Mouse (Mus musculus) kidney, adult 18-20 months (tissue): Measurements from ENCODE around the gene Mast4.

Experiments
- DNase-seq: peaks from one replicate; pipeline ENCODE4 v3.0.0; 2021

Gene Mast4

DNA sequence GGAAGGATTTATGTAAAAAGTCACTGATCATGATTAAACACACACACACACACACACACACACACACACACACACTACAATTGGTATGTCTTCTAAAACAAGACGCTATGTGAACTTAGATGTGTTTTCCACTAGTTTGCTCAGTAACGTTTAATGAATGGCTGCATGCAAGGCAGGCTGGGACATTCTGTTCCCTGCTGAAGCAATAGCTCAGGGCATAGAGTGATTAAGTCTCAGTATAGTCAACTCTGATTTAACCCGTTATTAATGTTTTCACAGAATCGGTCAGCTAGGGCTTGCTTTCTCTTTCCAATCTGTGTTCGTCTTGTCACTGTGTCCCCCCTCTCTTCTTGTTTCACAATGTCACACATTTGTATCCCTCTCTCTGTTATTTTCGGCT is 558.8 kb downstream of the Mast4 start:
- peak; percentile 18 for DNase-seq

GRCm38 (mm10) chr13:102774786-102775201 is 559.5 kb downstream of the Mast4 start:
- no peak for DNase-seq

DNA sequence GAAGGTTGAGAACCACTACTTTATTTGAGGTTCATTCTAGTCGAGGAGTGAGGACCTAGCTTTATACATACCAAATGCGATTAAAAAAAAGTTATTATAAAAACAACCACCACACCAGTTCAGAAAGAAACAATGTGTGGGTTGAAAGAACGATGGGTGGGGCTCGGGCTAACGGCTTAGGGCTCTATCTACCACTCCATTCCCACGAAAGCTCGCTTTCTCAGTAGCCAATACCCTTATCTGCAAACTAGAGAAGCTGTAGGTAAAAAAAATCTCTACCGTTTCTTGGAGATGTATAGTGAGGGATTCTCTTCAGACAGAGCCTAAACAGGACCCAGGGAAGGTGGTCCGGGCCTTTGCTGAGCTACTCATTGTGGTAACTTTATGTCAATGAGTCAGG is 561.1 kb downstream of the Mast4 start:
- no peak for DNase-seq

GRCm38 (mm10) chr13:102770194-102770593 is 564.1 kb downstream of the Mast4 start:
- DNase-seq, result peak; percentile 30

GRCm38 (mm10) chr13:102768512-102768911 is 565.8 kb downstream of the Mast4 start:
- DNase-seq, result no peak

- DNase-seq, result no peak
Measured at GRCm38 (mm10) chr13:102767110-102767509, 567.2 kb downstream of the Mast4 start.

DNA sequence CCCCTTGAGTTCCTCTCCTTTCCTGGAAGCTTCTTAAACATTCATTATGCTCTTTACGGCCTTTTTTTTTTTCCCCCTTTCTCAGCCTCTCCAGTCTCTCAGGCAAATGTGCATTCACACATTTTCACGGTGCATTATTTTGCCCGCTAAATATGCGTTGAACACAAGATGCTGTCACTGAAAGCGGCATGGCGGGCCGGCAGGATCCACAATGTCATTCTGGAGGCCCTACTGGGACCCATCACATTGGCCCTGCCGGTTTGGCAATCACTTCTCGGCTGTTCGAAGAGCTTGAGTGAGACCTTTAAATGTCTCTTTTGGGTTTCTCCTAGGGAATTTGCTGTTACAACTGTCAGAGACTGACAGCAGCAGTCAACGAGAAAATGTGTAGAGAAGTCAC is 569.1 kb downstream of the Mast4 start:
- no peak for DNase-seq

DNA sequence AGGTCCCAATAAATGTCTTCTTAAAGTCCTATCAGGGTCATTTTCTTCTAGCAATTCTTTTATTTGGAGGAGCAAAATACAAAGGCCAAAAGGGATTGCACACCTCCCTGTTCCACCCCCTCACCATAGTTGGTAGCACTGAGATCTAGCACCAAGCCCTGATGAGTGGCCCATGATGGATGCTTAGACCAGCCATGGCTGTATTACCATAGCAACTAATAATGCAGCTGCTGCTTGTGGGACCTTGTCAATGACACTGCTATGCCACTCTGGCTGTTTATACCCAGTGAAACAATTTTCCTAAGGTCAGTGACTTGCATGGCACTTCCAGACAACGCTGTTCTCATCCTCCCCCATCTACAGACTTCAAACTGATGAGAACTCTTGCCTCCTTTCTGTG is 570.1 kb downstream of the Mast4 start:
- DNase-seq, result no peak

DNA sequence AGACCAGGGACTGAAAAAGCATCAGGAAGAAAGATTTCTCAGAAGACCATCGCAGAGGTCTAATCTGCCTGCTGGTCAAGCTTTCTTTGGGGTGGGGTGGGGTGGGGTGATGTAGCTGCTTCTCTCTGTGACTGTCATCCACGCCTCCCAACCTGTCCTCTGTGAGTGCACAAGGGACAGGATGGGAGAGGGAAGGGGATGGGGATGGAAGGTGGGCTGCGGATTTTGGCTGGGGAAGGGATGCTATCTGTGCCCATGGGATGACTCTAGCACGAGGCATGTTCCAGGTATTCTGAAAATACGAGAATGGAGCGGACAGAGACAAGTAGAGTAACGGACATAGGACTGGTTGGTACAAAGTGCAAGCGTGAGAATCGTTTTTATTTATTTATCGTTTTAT is 572.1 kb downstream of the Mast4 start:
- DNase-seq, result no peak

- DNase-seq, result no peak
Measured at GRCm38 (mm10) chr13:102761410-102761809, 572.9 kb downstream of the Mast4 start.

DNA sequence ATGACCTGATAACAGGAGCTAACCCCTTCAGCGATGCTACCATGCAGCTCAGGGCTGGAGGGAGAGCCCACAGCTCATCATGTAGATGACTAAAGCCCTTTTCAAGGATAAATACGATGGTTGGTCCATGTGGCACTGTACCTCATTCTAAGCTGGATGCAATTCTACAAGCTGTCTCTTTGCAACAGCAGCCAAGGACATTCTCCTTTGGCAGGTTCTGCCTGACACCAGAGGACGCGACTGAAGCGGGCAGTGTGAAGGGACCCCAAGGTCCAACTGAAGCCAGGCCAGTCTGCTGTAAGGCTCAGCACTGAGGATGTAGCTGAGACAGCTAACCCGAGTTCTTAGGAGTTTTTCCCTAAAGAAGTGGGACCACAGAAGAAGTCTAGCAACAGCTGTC is 576.3 kb downstream of the Mast4 start:
- DNase-seq, result no peak

- DNase-seq, result no peak
Measured at GRCm38 (mm10) chr13:102756071-102756470, 578.2 kb downstream of the Mast4 start.

- no peak for DNase-seq
Measured at GRCm38 (mm10) chr13:102755124-102755523, 579.2 kb downstream of the Mast4 start.

GRCm38 (mm10) chr13:102753714-102754556 is 580.4 kb downstream of the Mast4 start:
- no peak for DNase-seq

DNA sequence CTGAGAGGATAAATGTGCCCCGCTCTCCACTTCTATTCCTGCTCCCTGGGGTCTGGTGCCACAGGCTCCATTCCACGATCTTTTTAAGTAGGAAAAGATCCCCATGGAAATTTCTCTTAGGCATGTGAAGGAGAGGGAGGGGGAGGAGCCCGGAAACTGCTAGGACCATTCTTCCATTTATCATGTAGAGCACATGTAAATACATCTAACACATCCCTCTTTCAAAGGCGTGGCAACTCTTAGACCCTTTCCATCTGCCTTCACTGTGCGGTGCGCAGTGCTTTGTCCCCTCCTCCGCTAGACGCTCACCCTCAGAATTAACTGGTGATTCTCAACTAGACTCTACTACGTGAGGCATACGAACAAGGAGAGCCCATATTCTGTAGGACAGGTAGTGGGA is 584.4 kb downstream of the Mast4 start:
- no peak for DNase-seq

DNA sequence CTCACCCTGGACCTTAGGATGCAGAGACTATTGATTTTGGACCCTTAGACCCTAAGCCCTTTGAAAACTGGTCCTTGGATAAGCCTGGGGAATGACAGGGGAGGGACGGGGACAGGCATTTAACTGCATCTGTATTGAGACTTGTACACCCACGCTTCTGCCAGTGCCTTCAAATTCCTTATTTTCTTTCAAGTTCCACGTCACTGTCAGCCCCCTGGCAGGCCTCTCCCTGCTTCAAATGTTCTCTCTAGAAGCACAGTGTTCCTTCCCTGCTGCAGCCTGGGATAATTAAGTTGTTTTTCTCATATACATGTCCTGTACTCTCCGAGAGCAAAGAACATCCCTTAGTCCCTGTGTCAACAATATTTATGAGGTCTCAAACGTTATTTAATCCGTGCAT is 585.1 kb downstream of the Mast4 start:
- DNase-seq, result no peak

DNA sequence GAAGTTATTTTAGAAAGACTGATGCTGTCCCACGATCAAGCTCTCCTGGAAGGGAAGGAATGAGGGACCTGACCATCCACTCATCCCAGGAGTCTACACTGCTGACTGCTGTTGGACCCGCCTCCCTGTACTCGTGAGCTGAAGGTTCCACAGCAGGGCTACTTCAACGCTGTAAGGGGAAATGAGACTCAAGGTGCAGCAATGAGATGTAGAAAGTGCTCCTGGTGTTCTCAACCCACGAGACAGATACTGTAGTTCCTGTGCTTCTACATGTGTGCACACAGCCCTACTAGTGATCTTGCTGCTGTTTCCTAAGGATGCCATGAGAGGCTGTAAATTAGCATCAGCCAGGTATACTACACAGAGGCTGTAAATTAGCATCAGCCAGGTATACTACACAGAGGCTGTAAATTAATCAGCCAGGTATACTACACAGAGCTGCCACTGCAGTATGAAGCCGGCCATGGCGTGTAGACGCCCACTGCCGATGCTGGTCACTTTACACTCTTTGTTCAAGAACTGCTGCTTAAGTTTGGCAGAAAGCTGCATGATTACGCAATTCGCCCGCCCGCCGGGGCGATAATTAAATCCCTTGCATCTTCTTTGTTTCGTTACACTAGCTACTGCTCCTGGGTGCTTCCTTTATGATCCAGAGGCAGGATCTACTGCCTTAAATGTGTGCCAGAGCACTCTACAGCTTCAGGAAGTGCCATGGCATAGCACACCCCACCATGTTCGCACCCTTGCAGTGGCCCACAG is 587.3 kb downstream of the Mast4 start:
- no peak for DNase-seq

- DNase-seq, result no peak
Measured at GRCm38 (mm10) chr13:102745626-102746342, 588.5 kb downstream of the Mast4 start.

GRCm38 (mm10) chr13:102745270-102745600 is 589.1 kb downstream of the Mast4 start:
- DNase-seq, result no peak

GRCm38 (mm10) chr13:102744481-102745269 is 589.6 kb downstream of the Mast4 start:
- peak; percentile 66 for DNase-seq

DNA sequence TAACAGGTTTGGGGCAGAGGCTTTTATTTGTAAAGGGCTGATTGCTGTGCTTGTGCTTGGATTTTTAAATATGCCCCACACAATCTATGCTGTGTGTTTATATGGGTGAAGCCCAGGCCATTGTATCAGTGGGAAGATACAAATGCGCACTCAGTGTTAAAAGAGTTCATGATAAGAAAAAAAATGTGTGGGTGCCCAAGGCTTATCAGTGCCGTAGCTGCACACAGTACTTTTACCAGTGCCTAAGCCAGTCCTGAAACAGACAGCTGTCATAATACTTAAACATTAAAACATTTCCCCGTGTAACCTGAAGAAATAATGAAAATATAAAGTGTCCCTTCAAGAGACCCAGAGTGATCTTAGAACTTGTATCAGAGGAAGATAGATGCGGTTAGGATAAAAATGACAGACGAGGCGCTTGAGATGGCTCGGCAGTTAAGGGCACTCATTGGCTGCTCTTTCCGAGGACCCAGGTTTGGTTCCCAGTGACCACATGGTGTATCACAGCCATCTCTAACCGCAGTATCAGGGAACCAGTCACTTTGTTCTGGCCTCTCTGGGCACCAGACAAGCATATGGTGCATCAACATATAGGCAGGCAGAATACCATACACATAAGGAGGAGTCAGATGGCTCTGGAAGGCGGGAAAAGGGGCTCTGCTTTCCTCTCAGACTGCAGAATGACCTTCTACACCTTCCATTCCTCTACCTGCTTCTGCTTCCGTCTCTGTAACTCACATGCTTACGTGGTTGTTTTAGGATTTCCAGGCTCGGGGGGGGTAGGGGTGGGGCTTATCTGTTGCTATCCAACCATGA is 594.4 kb downstream of the Mast4 start:
- no peak for DNase-seq

GRCm38 (mm10) chr13:102737811-102738210 is 596.5 kb downstream of the Mast4 start:
- no peak for DNase-seq
